Mouse (Mus musculus) neural tube, embryonic 14.5 days (tissue): Measurements from ENCODE around the gene Zfp583. TPM values are rescaled to one million over a fixed set of nuclear protein-coding genes. Genes with fewer than 3 reads are reported as not detected.
"Not testable (repeated sequence)": the region's sequence is repeated elsewhere in the genome, so short reads cannot be mapped to it uniquely, and the experiment has no call there.

Experiments used
- ATAC-seq: fragments of 200-750 bp; cut with Nextera tagmentation; 2 replicates; pipeline ENCODE4 v1.8.0; 2017; ENCODE audit warnings: low read depth, mild to moderate bottlenecking, moderate TSS enrichment, moderate library complexity
- H3K27ac ChIP-seq: fragments of 300-500 bp; sonication (generic); 2 replicates; pipeline ENCODE4 v1.5.1; 2014; ENCODE audit warnings: low read depth, mild to moderate bottlenecking, control low read depth, low read length, moderate library complexity, mixed read lengths
- H3K27me3 ChIP-seq: fragments of 300-500 bp; sonication (generic); 2 replicates; pipeline ENCODE4 v1.6.1; 2014; ENCODE audit warnings: low read length; ENCODE audit not compliant: control insufficient read depth, insufficient read depth
- H3K36me3 ChIP-seq: fragments of 300-500 bp; sonication (generic); 2 replicates; pipeline ENCODE4 v1.6.1; 2014; ENCODE audit warnings: low read length, mixed read lengths; ENCODE audit not compliant: control insufficient read depth, insufficient read depth
- H3K4me1 ChIP-seq: fragments of 300-500 bp; sonication (generic); 2 replicates; pipeline ENCODE4 v1.6.1; 2014; ENCODE audit warnings: low read length; ENCODE audit not compliant: control insufficient read depth, insufficient read depth
- H3K4me2 ChIP-seq: fragments of 300-500 bp; sonication (generic); 2 replicates; pipeline ENCODE4 v1.6.1; 2014; ENCODE audit warnings: mild to moderate bottlenecking, low read depth, low read length, control low read depth
- H3K4me3 ChIP-seq: fragments of 300-500 bp; sonication (generic); 2 replicates; pipeline ENCODE4 v1.5.1; 2014; ENCODE audit warnings: low read depth, low read length, control low read depth, mixed read lengths
- H3K9ac ChIP-seq: fragments of 300-500 bp; sonication (generic); replicated peaks from 2 replicates; pipeline ENCODE4 v1.6.1; 2014; ENCODE audit warnings: low read depth, mild to moderate bottlenecking, control low read depth, low read length, mixed read lengths
- H3K9me3 ChIP-seq: fragments of 300-500 bp; sonication (generic); 2 replicates; pipeline ENCODE4 v1.6.1; 2016; ENCODE audit warnings: low read length; ENCODE audit not compliant: control insufficient read depth
- WGBS: fragments of 180-500 bp; shearing (Covaris S2); extraction: QIAGEN DNeasy Blood & Tissue Kit; methylation state at CpG from one replicate; pipeline ENCODE4 v1.1.7; 2014; 5-methylcytosine and 5-hydroxymethylcytosine counted together
- polyA plus RNA-seq: library from polyadenylated mRNA; unstranded; fragments of >200 nt; fragmentation: Nextera tagmentation; extraction: Ambion mirVana; gene quantifications from 2 replicates; pipeline ENCODE4 v1.2.1, GENCODE M21; 2014

The Zfp583 gene
- polyA plus RNA-seq, 1 experiment from 2014 or later = 17.0 TPM

DNA sequence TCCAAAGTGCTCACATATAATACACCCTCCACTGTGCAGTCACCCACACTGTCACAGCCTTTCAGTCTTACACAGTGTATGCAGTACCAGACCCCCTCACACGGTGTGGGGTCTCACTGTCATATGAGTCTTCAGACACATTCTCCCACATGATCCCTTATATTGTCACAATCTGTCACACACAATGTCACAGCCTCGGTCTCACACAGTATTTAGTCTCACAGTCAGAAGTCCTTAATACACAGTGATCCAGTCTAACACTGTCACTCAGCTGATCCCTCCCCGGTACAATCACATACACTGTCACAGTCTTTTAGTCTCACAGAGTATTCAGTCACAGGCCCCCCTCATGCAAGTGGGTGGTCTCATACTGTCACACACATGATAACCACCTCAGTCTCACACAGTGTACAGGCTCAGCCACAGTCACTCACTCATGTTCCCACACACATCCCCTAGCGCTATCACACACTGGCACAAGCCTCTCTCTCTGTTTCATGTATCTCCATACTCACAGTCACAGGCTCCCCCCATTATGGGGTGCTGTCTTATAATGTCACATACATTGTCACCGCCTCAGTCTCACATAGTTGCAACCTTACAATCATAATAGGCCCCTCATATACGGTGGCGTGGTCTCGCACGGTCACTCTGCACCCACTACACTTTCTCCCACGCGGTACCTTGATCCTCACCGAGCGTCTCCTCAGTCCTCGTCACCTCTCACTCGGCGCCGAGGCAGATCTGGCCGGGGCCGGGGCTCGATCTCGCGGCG is 440 bp downstream of the Zfp583 start:
- WGBS = 15% methylated on average over 23 of the region's 23 CpGs
- Histone ChIP-seq H3K4me3 (peak overlapping the region; percentile 58), H3K9me3 (no peaks in the 10 kb centered on the region), H3K27me3 (no peaks in the 10 kb centered on the region), H3K27ac (peak overlapping the region; percentile 87), H3K4me1 (peaks cover 7% of the 10 kb centered on the region), H3K9ac (peak overlapping the region; percentile 82), H3K4me2 (peak overlapping the region; percentile 48), H3K36me3 (peaks cover 4% of the 10 kb centered on the region; the same call in 1 of the 2 replicates)
- peak; percentile 83 for ATAC-seq

GRCm38 (mm10) chr7:6300796-6301195 is 30.3 kb downstream of the Zfp583 start:
- not testable (repeated sequence) for H3K27me3 ChIP-seq, H3K4me2 ChIP-seq, ATAC-seq, H3K9me3 ChIP-seq, H3K4me3 ChIP-seq, H3K27ac ChIP-seq, H3K4me1 ChIP-seq, H3K9ac ChIP-seq
- peaks cover 36% of the 10 kb centered on the region for H3K36me3 ChIP-seq
- 85% methylated on average over 11 of the region's 11 CpGs for WGBS

GRCm38 (mm10) chr7:6291121-6291520 is 40.0 kb downstream of the Zfp583 start:
- 93% methylated on average over 5 of the region's 6 CpGs for WGBS

GRCm38 (mm10) chr7:6286921-6287531 is 44.1 kb downstream of the Zfp583 start:
- peak overlapping the region; percentile 48 for H3K9ac ChIP-seq
- H3K27me3 ChIP-seq = no peaks in the 10 kb centered on the region
- peaks cover 19% of the 10 kb centered on the region for H3K4me1 ChIP-seq
- WGBS = 11% methylated on average over 15 of the region's 15 CpGs
- peak overlapping the region; percentile 74 for H3K4me2 ChIP-seq
- ATAC-seq = peak; percentile 23
- H3K36me3 ChIP-seq = no peaks in the 10 kb centered on the region
- H3K27ac ChIP-seq = peak overlapping the region; percentile 74
- H3K9me3 ChIP-seq = no peaks in the 10 kb centered on the region
- H3K4me3 ChIP-seq = peak overlapping the region; percentile 41

More at GRCm38 (mm10) chr7:6291121-6291520, 40.0 kb downstream of the Zfp583 start:
- Histone ChIP-seq H3K4me1 (peaks cover 16% of the 10 kb centered on the region), H3K36me3 (peaks cover 15% of the 10 kb centered on the region; the same call in 1 of the 2 replicates)
- not testable (repeated sequence) for H3K9me3 ChIP-seq, ATAC-seq, H3K27ac ChIP-seq, H3K4me3 ChIP-seq, H3K27me3 ChIP-seq, H3K9ac ChIP-seq, H3K4me2 ChIP-seq

GRCm38 (mm10) chr7:6285842-6286705 is 45.0 kb downstream of the Zfp583 start, which contains the start of gene Zfp667:
TSS of gene Zfp667 (plus strand) at chr7:6286579.
- ATAC-seq = peak; percentile 75
- 3% methylated on average over 46 of the region's 50 CpGs for WGBS

DNA sequence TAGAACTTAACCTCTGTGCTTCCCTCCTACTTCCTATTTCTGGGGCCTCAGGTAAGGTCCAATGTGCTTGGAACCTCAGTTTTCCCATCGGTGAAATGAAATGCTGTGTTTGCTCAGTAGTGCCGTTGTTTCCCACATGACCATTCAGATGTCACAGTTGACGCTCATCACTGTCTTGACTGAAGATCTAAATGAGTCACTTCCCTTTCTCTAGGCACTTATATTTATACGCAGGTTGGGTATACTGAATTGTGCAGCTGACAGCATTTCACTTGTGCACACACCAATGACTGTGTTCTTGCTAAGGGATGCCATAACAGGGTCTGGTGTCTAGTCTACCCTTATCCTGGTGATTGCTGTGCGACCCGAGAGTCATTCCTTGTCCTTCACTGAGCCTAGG is 45.7 kb downstream of the Zfp583 start:
- peaks cover 19% of the 10 kb centered on the region for H3K4me1 ChIP-seq
- H3K4me3 ChIP-seq = peak overlapping the region; percentile 41; the same call in 1 of the 2 replicates
- no peak overlapping the region for H3K9ac ChIP-seq
- no peak overlapping the region; the same call in 1 of the 2 replicates for H3K4me2 ChIP-seq
- no peak overlapping the region for H3K27ac ChIP-seq
- no peaks in the 10 kb centered on the region for H3K27me3 ChIP-seq
- 90% methylated on average over 6 of the region's 6 CpGs for WGBS
- H3K9me3 ChIP-seq = no peaks in the 10 kb centered on the region
- no peak for ATAC-seq
- no peaks in the 10 kb centered on the region for H3K36me3 ChIP-seq

More at GRCm38 (mm10) chr7:6285842-6286705, 45.0 kb downstream of the Zfp583 start, which contains the start of gene Zfp667:
- Histone ChIP-seq H3K9me3 (no peaks in the 10 kb centered on the region), H3K9ac (peak within 1 kb of the TSS; percentile 48), H3K4me2 (peak within 1 kb of the TSS; percentile 74), H3K36me3 (no peaks in the 10 kb centered on the region), H3K4me3 (peak within 1 kb of the TSS; percentile 41), H3K27ac (peak within 1 kb of the TSS; percentile 74), H3K4me1 (peaks cover 19% of the 10 kb centered on the region), H3K27me3 (no peaks in the 10 kb centered on the region)

DNA sequence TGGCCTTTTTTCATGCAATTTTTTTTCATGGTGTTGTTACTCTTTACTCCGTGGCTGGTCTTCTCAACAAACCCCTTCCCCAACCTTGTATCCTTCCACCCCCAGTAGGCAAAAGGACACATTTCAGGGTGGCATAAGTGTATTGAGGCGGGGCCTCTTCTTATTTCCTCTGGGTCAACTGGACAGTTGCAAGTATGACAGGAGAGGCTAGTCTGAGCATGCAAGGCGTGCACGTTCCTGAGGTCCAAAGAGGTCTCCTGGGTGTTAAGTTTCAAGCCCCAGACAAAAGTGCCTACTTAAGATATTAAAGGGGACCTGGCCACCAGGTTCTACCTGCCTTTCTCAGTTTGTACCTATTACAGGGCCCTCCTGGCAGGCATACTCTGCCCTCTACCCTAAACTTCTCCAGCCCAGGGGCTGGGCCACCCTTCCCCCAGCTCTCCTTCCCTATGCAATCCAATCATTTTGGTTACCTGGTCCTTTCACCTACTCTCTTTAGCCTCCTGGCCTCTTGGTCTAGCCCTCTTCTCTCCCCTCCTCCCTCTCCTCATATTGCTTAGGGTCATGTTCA is 46.6 kb downstream of the Zfp583 start:
- ATAC-seq = no peak
- Histone ChIP-seq H3K27me3 (no peaks in the 10 kb centered on the region), H3K36me3 (no peaks in the 10 kb centered on the region), H3K4me1 (peaks cover 19% of the 10 kb centered on the region), H3K4me2 (no peak overlapping the region), H3K4me3 (no peak overlapping the region), H3K27ac (no peak overlapping the region), H3K9ac (no peak overlapping the region), H3K9me3 (no peaks in the 10 kb centered on the region)
- WGBS = 91% methylated on average over 4 of the region's 4 CpGs

- Histone ChIP-seq H3K9ac (peak overlapping the region; percentile 55; the same call in 1 of the 2 replicates), H3K27ac (peak overlapping the region; percentile 95), H3K4me2 (peak overlapping the region; percentile 58), H3K4me1 (peaks cover 15% of the 10 kb centered on the region), H3K27me3 (no peaks in the 10 kb centered on the region), H3K4me3 (peak overlapping the region; percentile 52), H3K9me3 (no peaks in the 10 kb centered on the region), H3K36me3 (no peaks in the 10 kb centered on the region)
- WGBS = 1% methylated on average over 23 of the region's 23 CpGs
- peak; percentile 74 for ATAC-seq
These were observed 47.5 kb downstream of the Zfp583 start for GRCm38 (mm10) chr7:6283451-6284075.
